Mouse (Mus musculus) ES-E14 (cell line): ENCODE measurements around the gene Ccna2. TPM values are rescaled to one million over a fixed set of nuclear protein-coding genes. Genes with fewer than 3 reads are reported as not detected.

Source experiments
- DNase-seq: peaks from one replicate; pipeline ENCODE4 v3.0.0-alpha.2; 2013; ENCODE audit warnings: low read depth, low spot score
- H3K27ac ChIP-seq: 2 replicates; pipeline ENCODE4 v1.5.1; 2012; ENCODE audit warnings: low read depth, mild to moderate bottlenecking, low read length, moderate library complexity, mixed read lengths; ENCODE audit not compliant: poor library complexity, insufficient read depth, severe bottlenecking
- H3K36me3 ChIP-seq: 2 replicates; pipeline ENCODE4 v1.6.1; 2012; ENCODE audit warnings: mild to moderate bottlenecking, low read length, moderate library complexity, mixed read lengths; ENCODE audit not compliant: control insufficient read depth, poor library complexity, insufficient read depth, severe bottlenecking
- H3K4me1 ChIP-seq, 2 experiments: fragments of 150-350 bp in 1 of 2; sonication (generic) in 1 of 2; 2 replicates each; pipeline ENCODE4 v1.6.1; 2012; ENCODE audit warnings: low read length in 2 of 2, mild to moderate bottlenecking in 1 of 2, mixed read lengths in 1 of 2; ENCODE audit not compliant: control insufficient read depth in 2 of 2, insufficient read depth in 2 of 2, poor library complexity in 1 of 2
- H3K4me3 ChIP-seq, 2 experiments: fragments of 150-350 bp in 1 of 2; sonication (generic) in 1 of 2; 2 replicates each; pipeline ENCODE4 v1.5.1; 2012; ENCODE audit warnings: low read length in 2 of 2, low read depth in 1 of 2, mild to moderate bottlenecking in 1 of 2, mixed read lengths in 1 of 2; ENCODE audit not compliant: insufficient read depth in 1 of 2, poor library complexity in 1 of 2, severe bottlenecking in 1 of 2
- H3K9ac ChIP-seq: 2 replicates; pipeline ENCODE4 v1.6.1; 2012; ENCODE audit warnings: low read depth, mild to moderate bottlenecking, low read length, mixed read lengths; ENCODE audit not compliant: poor library complexity, insufficient read depth, severe bottlenecking
- H3K9me3 ChIP-seq: fragments of 150-350 bp; sonication (generic); 2 replicates; pipeline ENCODE4 v1.6.1; 2012; ENCODE audit warnings: low read depth, mild to moderate bottlenecking, low read length; ENCODE audit not compliant: control insufficient read depth, insufficient read depth
- CHD2 ChIP-seq: IDR thresholded peaks from 2 replicates; pipeline ENCODE4 v1.6.1; 2014; ENCODE audit warnings: mild to moderate bottlenecking, low read depth, low read length, inconsistent platforms
- HCFC1 ChIP-seq: IDR thresholded peaks from 2 replicates; pipeline ENCODE4 v1.6.1; 2012; ENCODE audit warnings: low read length, inconsistent platforms, borderline replicate concordance; ENCODE audit not compliant: insufficient read depth
- MAFK ChIP-seq: IDR thresholded peaks from 2 replicates; pipeline ENCODE4 v1.6.1; 2014; ENCODE audit warnings: mild to moderate bottlenecking, low read depth, low read length, inconsistent platforms; ENCODE audit not compliant: insufficient read depth
- ZC3H11A ChIP-seq: IDR thresholded peaks from 2 replicates; pipeline ENCODE4 v1.6.1; 2012; ENCODE audit warnings: low read depth, mild to moderate bottlenecking, inconsistent platforms, low read length, borderline replicate concordance
- ZNF384 ChIP-seq: IDR thresholded peaks from 2 replicates; pipeline ENCODE4 v1.6.1; 2012; ENCODE audit warnings: low read depth, low read length, inconsistent platforms
- in situ Hi-C, 2 experiments: fragments of 600-800 bp; cut with MboI; formaldehyde crosslinking; loops; one replicate each; pipeline ENCODE4 v1.15.1; 2025; ENCODE audit warnings: low sequenced_read_pairs in 2 of 2, inconsistent platforms in 1 of 2; ENCODE audit not compliant: unreplicated experiment in 2 of 2
- total RNA-seq: library from RNA; depleted of rRNA; stranded (reverse); fragments of 300-350 nt; gene quantifications from 2 replicates; pipeline ENCODE4 v1.2.3, GENCODE M21; 2012; rRNA removed

Ccna2 gene
- total RNA-seq: 101 and 127 TPM in 2 replicates

GRCm38 (mm10) chr3:36571827-36572378 lies at the start of gene Ccna2:
TSS of gene Ccna2 (minus strand) at chr3:36572150.
- peak within 1 kb of the TSS; percentile 98 for H3K9ac ChIP-seq
- peaks cover 15% of the 10 kb centered on the region for H3K36me3 ChIP-seq
- TF ChIP-seq MAFK (no peak), HCFC1 (peak; percentile 66; the same call in 1 of the 2 replicates)
- peak within 1 kb of the TSS; percentile 73 for H3K27ac ChIP-seq
- no peaks in the 10 kb centered on the region for H3K4me1 ChIP-seq
- peak within 1 kb of the TSS; percentile 91 to 99 for H3K4me3 ChIP-seq
- DNase-seq: peak; percentile 96
- H3K9me3 ChIP-seq: no peaks in the 10 kb centered on the region
- in situ Hi-C loops: no loop called here

DNA sequence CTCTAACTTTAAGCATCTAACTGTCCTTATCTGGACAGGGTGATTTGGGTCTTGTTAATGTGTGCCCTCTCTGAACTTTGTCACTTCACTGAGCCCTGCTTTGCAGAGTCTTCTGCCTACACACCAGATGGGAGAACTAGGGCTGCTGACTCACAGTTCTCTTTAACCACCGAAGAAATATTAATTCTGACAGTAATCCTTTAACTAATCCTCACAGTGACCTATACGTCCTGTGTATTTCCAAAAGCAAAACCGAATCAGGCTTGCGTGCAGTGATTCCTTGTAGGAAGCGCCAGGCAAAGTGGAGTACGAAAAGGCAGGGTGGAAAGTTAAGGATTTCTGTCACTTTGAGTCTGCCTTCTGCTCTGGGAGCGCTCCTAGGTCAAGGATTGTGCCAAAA lies 46.2 kb upstream of the Ccna2 start:
- no peak overlapping the region for H3K9ac ChIP-seq
- in situ Hi-C loops: no loop called here
- no peaks in the 10 kb centered on the region for H3K9me3 ChIP-seq
- DNase-seq: no peak
- H3K27ac ChIP-seq: no peak overlapping the region
- H3K4me1 ChIP-seq: peaks cover 0 to 3% of the 10 kb centered on the region in 2 experiments; a peak in 1 of 4 replicates
- TF ChIP-seq CHD2: no peak
- no peak overlapping the region for H3K4me3 ChIP-seq
- H3K36me3 ChIP-seq: no peaks in the 10 kb centered on the region

DNA sequence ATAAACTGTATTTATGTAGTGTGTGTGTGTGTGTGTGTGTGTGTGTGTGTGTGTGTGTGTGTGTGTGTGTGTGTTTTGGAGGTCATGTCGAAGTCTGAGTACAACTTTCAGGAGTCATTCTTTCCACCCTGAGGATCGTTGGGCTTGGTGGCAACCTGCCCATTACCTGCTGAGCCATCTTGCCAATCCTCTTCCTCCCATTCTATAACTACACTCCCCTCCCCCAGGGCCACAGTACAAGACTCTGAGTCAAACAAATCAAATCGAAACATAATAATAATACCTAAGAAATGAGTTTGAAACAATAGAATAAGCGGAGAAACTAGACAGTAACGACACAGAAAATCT lies 41.9 kb upstream of the Ccna2 start:
- no peak overlapping the region for H3K4me3 ChIP-seq
- no peak for DNase-seq
- H3K9ac ChIP-seq: no peak overlapping the region
- TF ChIP-seq ZNF384: no peak
- TF ChIP-seq MAFK: no peak
- H3K4me1 ChIP-seq: peaks cover 0 to 3% of the 10 kb centered on the region in 2 experiments; a peak in 2 of 4 replicates
- no peaks in the 10 kb centered on the region for H3K9me3 ChIP-seq
- no peak overlapping the region for H3K27ac ChIP-seq
- H3K36me3 ChIP-seq: no peaks in the 10 kb centered on the region
- in situ Hi-C loops: no loop called here

- H3K36me3 ChIP-seq: no peaks in the 10 kb centered on the region
- DNase-seq: peak; percentile 93
- in situ Hi-C loops: no loop called here
- TF ChIP-seq HCFC1: no peak
- H3K9ac ChIP-seq: peak within 1 kb of the TSS; percentile 82
- H3K27ac ChIP-seq: no peak within 1 kb of the TSS
- H3K9me3 ChIP-seq: no peaks in the 10 kb centered on the region
- peak within 1 kb of the TSS; percentile 65 to 78 for H3K4me3 ChIP-seq
- peaks cover 0 to 3% of the 10 kb centered on the region in 2 experiments; a peak in 2 of 4 replicates for H3K4me1 ChIP-seq
Measured at GRCm38 (mm10) chr3:36613202-36613907, 41.4 kb upstream of the Ccna2 start, which contains the start of gene Bbs7. TSS of gene Bbs7 (minus strand) at chr3:36613477.

DNA sequence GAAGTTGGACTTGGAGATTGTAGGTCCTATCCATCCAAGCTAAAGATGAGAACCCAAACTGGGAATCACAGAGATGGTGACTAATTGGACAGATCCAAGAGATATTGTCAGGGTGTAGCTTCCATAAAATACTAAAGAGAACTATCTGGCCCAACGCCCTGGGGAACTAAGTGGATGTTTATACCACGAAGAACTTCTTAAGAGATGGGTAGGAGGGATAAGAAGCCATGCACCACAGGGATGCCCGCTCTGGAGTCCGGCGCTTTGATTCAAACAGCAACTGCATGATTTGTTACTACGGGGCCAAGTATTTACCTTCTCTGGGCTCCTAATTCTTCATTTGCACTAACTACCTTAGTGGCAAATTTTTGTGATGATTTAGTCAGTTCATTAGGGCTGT lies 40.7 kb upstream of the Ccna2 start:
- DNase-seq: no peak
- in situ Hi-C loops: no loop called here
- H3K4me3 ChIP-seq: peak overlapping the region; percentile 65 to 78
- H3K4me1 ChIP-seq: peaks cover 0 to 3% of the 10 kb centered on the region in 2 experiments; a peak in 2 of 4 replicates
- no peak overlapping the region for H3K27ac ChIP-seq
- H3K9me3 ChIP-seq: no peaks in the 10 kb centered on the region
- peak overlapping the region; percentile 82 for H3K9ac ChIP-seq
- no peaks in the 10 kb centered on the region for H3K36me3 ChIP-seq
- TF ChIP-seq MAFK (no peak), HCFC1 (no peak), ZNF384 (no peak), CHD2 (no peak), ZC3H11A (no peak)
